Mouse (Mus musculus): ENCODE measurements around the gene N4bp2l1. TPM values are rescaled to one million over a fixed set of nuclear protein-coding genes. Genes with fewer than 3 reads are reported as not detected.
"Not testable (repeated sequence)": the region's sequence is repeated elsewhere in the genome, so short reads cannot be mapped to it uniquely, and the experiment has no call there.

N4bp2l1 gene
- 2.6 and 3.8 TPM in 2 replicates for polyA plus RNA-seq (2014; fragmentation: Nextera tagmentation; extraction: Ambion mirVana)

DNA sequence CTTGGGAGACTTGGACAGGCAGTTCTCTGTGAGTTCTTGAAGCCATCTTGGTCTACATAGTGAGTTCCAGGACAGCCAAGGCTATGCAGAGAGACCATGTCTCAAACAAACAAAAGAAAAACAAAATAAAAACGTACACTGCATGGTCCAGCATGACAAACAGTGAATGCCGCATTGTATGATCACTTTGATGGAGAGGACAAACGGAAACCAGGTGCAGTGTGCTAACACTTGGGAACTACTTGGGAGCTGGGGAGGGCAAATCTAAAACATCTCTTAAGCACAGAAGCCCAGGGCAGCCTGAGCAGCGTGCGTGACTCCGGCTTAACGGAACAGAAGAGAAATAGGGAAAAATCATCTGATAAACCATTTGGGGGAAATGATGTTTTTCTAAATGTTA lies at the start of gene N4bp2l1:
Gene N4bp2l1, minus strand, starts transcription at position 101 of the 400 bp plus-strand sequence.
- no peak for DNase-seq (ENCODE audit: low spot score)
- Histone ChIP-seq H3K27me3 (ENCODE audit: control insufficient read depth, insufficient read depth, low read length) (peaks cover 27% of the 10 kb centered on the region), H3K27ac (replicated peaks; ENCODE audit: low read depth, low read length) (no peak within 1 kb of the TSS), H3K36me3 (ENCODE audit: control insufficient read depth, insufficient read depth, low read length) (no peaks in the 10 kb centered on the region), H3K4me2 (ENCODE audit: low read depth, severe bottlenecking) (no peak within 1 kb of the TSS), H3K4me3 (ENCODE audit: low read depth, low read length) (no peak within 1 kb of the TSS), H3K9me3 (ENCODE audit: control insufficient read depth, low read length) (no peaks in the 10 kb centered on the region), H3K4me1 (ENCODE audit: control insufficient read depth, insufficient read depth, low read length) (peaks cover 4% of the 10 kb centered on the region; the same call in 1 of the 2 replicates), H3K9ac (ENCODE audit: low read length) (no peak within 1 kb of the TSS)
- no peak for ATAC-seq (ENCODE audit: insufficient number of reproducible peaks, low FRiP score, low TSS enrichment, low read depth)
- WGBS, result 68% methylated on average over 7 of the region's 7 CpGs

DNA sequence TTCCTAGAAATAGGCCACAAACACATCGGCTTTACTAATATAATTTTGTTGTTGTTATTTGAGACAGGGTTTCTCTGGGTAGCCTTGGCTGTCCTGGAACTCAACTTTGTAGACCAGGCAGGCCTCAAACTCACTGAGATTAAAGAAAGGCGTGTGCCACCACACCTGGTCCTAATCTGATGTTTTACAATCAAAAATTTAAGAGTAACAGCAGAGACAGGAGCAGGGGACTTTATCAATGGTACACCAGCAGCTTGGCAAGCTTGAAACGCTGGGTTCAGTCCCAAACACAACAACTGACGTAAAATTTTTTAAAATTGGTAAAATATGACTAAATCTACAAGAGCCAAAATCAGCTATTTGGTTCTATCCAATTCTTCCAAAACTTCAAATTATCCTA lies 47.9 kb upstream of the N4bp2l1 start:
- Histone ChIP-seq H3K36me3 (ENCODE audit: control insufficient read depth, insufficient read depth, low read length) (peaks cover 7% of the 10 kb centered on the region; the same call in 1 of the 2 replicates), H3K9me3 (ENCODE audit: control insufficient read depth, low read length) (no peaks in the 10 kb centered on the region), H3K4me2 (ENCODE audit: low read depth, severe bottlenecking) (no peak overlapping the region), H3K27ac (replicated peaks; ENCODE audit: low read depth, low read length) (no peak overlapping the region), H3K4me1 (ENCODE audit: control insufficient read depth, insufficient read depth, low read length) (no peaks in the 10 kb centered on the region), H3K9ac (ENCODE audit: low read length) (no peak overlapping the region), H3K27me3 (ENCODE audit: control insufficient read depth, insufficient read depth, low read length) (no peaks in the 10 kb centered on the region), H3K4me3 (ENCODE audit: low read depth, low read length) (no peak overlapping the region)
- WGBS, result 92% methylated on average over 4 of the region's 4 CpGs
- no peak for DNase-seq (ENCODE audit: low spot score)
- no peak for ATAC-seq (ENCODE audit: insufficient number of reproducible peaks, low FRiP score, low TSS enrichment, low read depth)

- DNase-seq (ENCODE audit: low spot score); ATAC-seq (ENCODE audit: insufficient number of reproducible peaks, low FRiP score, low TSS enrichment, low read depth); H3K27ac ChIP-seq (replicated peaks; ENCODE audit: low read depth, low read length); H3K9me3 ChIP-seq (ENCODE audit: control insufficient read depth, low read length); H3K27me3 ChIP-seq (ENCODE audit: control insufficient read depth, insufficient read depth, low read length); H3K36me3 ChIP-seq (ENCODE audit: control insufficient read depth, insufficient read depth, low read length); H3K4me3 ChIP-seq (ENCODE audit: low read depth, low read length); H3K4me2 ChIP-seq (ENCODE audit: low read depth, severe bottlenecking); H3K9ac ChIP-seq (ENCODE audit: low read length); H3K4me1 ChIP-seq (ENCODE audit: control insufficient read depth, insufficient read depth, low read length): not testable (repeated sequence)
- 97% methylated on average over 4 of the region's 4 CpGs for WGBS
These were observed 46.4 kb upstream of the N4bp2l1 start for GRCm38 (mm10) chr5:150643390-150643789.

DNA sequence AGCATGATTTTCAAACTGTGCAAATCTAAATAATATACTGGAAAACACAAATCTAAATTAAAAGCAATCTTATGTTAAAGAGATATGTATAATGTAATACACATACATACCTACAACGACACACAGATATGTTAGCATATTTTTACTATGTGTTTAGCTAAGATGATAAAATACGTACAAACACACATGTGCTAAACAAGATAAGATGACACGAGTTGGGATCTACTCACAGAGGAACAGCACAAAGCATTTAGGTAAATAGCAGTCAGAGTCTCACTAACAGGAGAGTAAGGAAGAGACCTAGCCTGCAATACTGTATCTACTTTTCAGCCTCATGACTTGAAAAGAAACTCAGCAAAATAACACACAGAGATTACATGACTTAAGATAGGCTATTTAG lies 44.5 kb upstream of the N4bp2l1 start:
- Histone ChIP-seq H3K9me3 (ENCODE audit: control insufficient read depth, low read length) (no peaks in the 10 kb centered on the region), H3K4me2 (ENCODE audit: low read depth, severe bottlenecking) (no peak overlapping the region), H3K4me1 (ENCODE audit: control insufficient read depth, insufficient read depth, low read length) (no peaks in the 10 kb centered on the region), H3K36me3 (ENCODE audit: control insufficient read depth, insufficient read depth, low read length) (0 out of 2 replicates have a peak, but pooled peaks cover 5% of the 10 kb centered on the region), H3K27ac (replicated peaks; ENCODE audit: low read depth, low read length) (no peak overlapping the region), H3K9ac (ENCODE audit: low read length) (no peak overlapping the region), H3K27me3 (ENCODE audit: control insufficient read depth, insufficient read depth, low read length) (no peaks in the 10 kb centered on the region), H3K4me3 (ENCODE audit: low read depth, low read length) (no peak overlapping the region)
- ATAC-seq (ENCODE audit: insufficient number of reproducible peaks, low FRiP score, low TSS enrichment, low read depth) (no peak), DNase-seq (ENCODE audit: low spot score) (no peak)
- WGBS, result 93% methylated on average over 3 of the region's 3 CpGs

- no peak overlapping the region for H3K4me2 ChIP-seq (ENCODE audit: low read depth, severe bottlenecking)
- ATAC-seq (ENCODE audit: insufficient number of reproducible peaks, low FRiP score, low TSS enrichment, low read depth), result no peak
- no peak for DNase-seq (ENCODE audit: low spot score)
- no peak overlapping the region for H3K9ac ChIP-seq (ENCODE audit: low read length)
- no peaks in the 10 kb centered on the region for H3K9me3 ChIP-seq (ENCODE audit: control insufficient read depth, low read length)
- H3K27me3 ChIP-seq (ENCODE audit: control insufficient read depth, insufficient read depth, low read length), result no peaks in the 10 kb centered on the region
- WGBS, result 89% methylated on average over 2 of the region's 2 CpGs
- no peak overlapping the region for H3K27ac ChIP-seq (replicated peaks; ENCODE audit: low read depth, low read length)
- H3K4me3 ChIP-seq (ENCODE audit: low read depth, low read length), result no peak overlapping the region
- H3K36me3 ChIP-seq (ENCODE audit: control insufficient read depth, insufficient read depth, low read length), result no peaks in the 10 kb centered on the region
- H3K4me1 ChIP-seq (ENCODE audit: control insufficient read depth, insufficient read depth, low read length), result no peaks in the 10 kb centered on the region
These were observed 32.7 kb upstream of the N4bp2l1 start for GRCm38 (mm10) chr5:150629692-150630091.

GRCm38 (mm10) chr5:150629272-150629671 lies 32.3 kb upstream of the N4bp2l1 start:
- Histone ChIP-seq H3K4me2 (ENCODE audit: low read depth, severe bottlenecking) (no peak overlapping the region), H3K4me3 (ENCODE audit: low read depth, low read length) (no peak overlapping the region), H3K27me3 (ENCODE audit: control insufficient read depth, insufficient read depth, low read length) (no peaks in the 10 kb centered on the region), H3K9me3 (ENCODE audit: control insufficient read depth, low read length) (no peaks in the 10 kb centered on the region), H3K9ac (ENCODE audit: low read length) (no peak overlapping the region), H3K36me3 (ENCODE audit: control insufficient read depth, insufficient read depth, low read length) (no peaks in the 10 kb centered on the region), H3K27ac (replicated peaks; ENCODE audit: low read depth, low read length) (no peak overlapping the region), H3K4me1 (ENCODE audit: control insufficient read depth, insufficient read depth, low read length) (no peaks in the 10 kb centered on the region)
- no peak for DNase-seq (ENCODE audit: low spot score)
- no peak for ATAC-seq (ENCODE audit: insufficient number of reproducible peaks, low FRiP score, low TSS enrichment, low read depth)
- 82% methylated on average over 1 of the region's 1 CpGs for WGBS

GRCm38 (mm10) chr5:150625528-150625927 lies 28.5 kb upstream of the N4bp2l1 start:
- Histone ChIP-seq H3K4me2 (ENCODE audit: low read depth, severe bottlenecking) (no peak overlapping the region), H3K36me3 (ENCODE audit: control insufficient read depth, insufficient read depth, low read length) (no peaks in the 10 kb centered on the region), H3K27me3 (ENCODE audit: control insufficient read depth, insufficient read depth, low read length) (no peaks in the 10 kb centered on the region), H3K27ac (replicated peaks; ENCODE audit: low read depth, low read length) (no peak overlapping the region), H3K4me1 (ENCODE audit: control insufficient read depth, insufficient read depth, low read length) (no peaks in the 10 kb centered on the region), H3K4me3 (ENCODE audit: low read depth, low read length) (no peak overlapping the region), H3K9ac (ENCODE audit: low read length) (no peak overlapping the region), H3K9me3 (ENCODE audit: control insufficient read depth, low read length) (no peaks in the 10 kb centered on the region)
- DNase-seq (ENCODE audit: low spot score) (no peak), ATAC-seq (ENCODE audit: insufficient number of reproducible peaks, low FRiP score, low TSS enrichment, low read depth) (no peak)
- WGBS, result 96% methylated on average over 7 of the region's 7 CpGs

DNA sequence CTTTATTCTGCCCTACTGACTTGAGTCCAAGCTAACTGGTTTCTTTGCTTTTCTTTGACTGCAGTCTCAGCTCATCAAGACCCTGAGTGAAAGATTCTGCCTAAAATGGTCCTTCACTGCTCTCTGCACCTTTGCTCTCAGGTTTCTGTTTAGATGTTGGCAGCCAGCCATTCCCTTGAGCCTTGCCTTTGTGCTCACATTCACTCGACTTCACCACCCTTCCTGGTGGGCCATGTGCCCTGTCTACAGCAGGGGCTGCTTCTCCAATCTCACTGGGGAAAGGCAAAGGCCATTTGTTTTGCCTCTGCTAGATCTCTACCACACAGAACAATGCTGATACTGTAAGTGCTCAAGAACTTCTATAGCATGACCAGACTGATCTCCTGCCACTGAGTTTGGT lies 25.8 kb upstream of the N4bp2l1 start:
- no peak overlapping the region for H3K9ac ChIP-seq (ENCODE audit: low read length)
- no peaks in the 10 kb centered on the region for H3K4me1 ChIP-seq (ENCODE audit: control insufficient read depth, insufficient read depth, low read length)
- H3K27me3 ChIP-seq (ENCODE audit: control insufficient read depth, insufficient read depth, low read length), result no peaks in the 10 kb centered on the region
- no peak overlapping the region for H3K4me2 ChIP-seq (ENCODE audit: low read depth, severe bottlenecking)
- ATAC-seq (ENCODE audit: insufficient number of reproducible peaks, low FRiP score, low TSS enrichment, low read depth) (no peak), DNase-seq (ENCODE audit: low spot score) (no peak)
- 67% methylated on average over 1 of the region's 1 CpGs for WGBS
- no peaks in the 10 kb centered on the region for H3K36me3 ChIP-seq (ENCODE audit: control insufficient read depth, insufficient read depth, low read length)
- no peaks in the 10 kb centered on the region for H3K9me3 ChIP-seq (ENCODE audit: control insufficient read depth, low read length)
- H3K4me3 ChIP-seq (ENCODE audit: low read depth, low read length), result no peak overlapping the region
- no peak overlapping the region for H3K27ac ChIP-seq (replicated peaks; ENCODE audit: low read depth, low read length)

- Histone ChIP-seq H3K27me3 (ENCODE audit: control insufficient read depth, insufficient read depth, low read length) (no peaks in the 10 kb centered on the region), H3K4me1 (ENCODE audit: control insufficient read depth, insufficient read depth, low read length) (no peaks in the 10 kb centered on the region), H3K9ac (ENCODE audit: low read length) (no peak overlapping the region), H3K4me2 (ENCODE audit: low read depth, severe bottlenecking) (no peak overlapping the region), H3K4me3 (ENCODE audit: low read depth, low read length) (no peak overlapping the region), H3K9me3 (ENCODE audit: control insufficient read depth, low read length) (no peaks in the 10 kb centered on the region), H3K27ac (replicated peaks; ENCODE audit: low read depth, low read length) (no peak overlapping the region), H3K36me3 (ENCODE audit: control insufficient read depth, insufficient read depth, low read length) (no peaks in the 10 kb centered on the region)
- DNase-seq (ENCODE audit: low spot score) (no peak), ATAC-seq (ENCODE audit: insufficient number of reproducible peaks, low FRiP score, low TSS enrichment, low read depth) (no peak)
- WGBS, result 89% methylated on average over 3 of the region's 3 CpGs
These were observed 24.6 kb upstream of the N4bp2l1 start for GRCm38 (mm10) chr5:150621592-150621991.
